Mouse (Mus musculus): Measurements from ENCODE around the gene Rasl11a. TPM values are rescaled to one million over a fixed set of nuclear protein-coding genes. Genes with fewer than 3 reads are reported as not detected.
"Not testable (repeated sequence)": the region's sequence is repeated elsewhere in the genome, so short reads cannot be mapped to it uniquely, and the experiment has no call there.

Rasl11a gene
- total RNA-seq, 2 experiments from 2014 or later, result 15.1 to 16.7 TPM

- DNase-seq, result no peak
These were observed 48.8 kb downstream of the Rasl11a start for GRCm38 (mm10) chr5:146893478-146894182.

DNA sequence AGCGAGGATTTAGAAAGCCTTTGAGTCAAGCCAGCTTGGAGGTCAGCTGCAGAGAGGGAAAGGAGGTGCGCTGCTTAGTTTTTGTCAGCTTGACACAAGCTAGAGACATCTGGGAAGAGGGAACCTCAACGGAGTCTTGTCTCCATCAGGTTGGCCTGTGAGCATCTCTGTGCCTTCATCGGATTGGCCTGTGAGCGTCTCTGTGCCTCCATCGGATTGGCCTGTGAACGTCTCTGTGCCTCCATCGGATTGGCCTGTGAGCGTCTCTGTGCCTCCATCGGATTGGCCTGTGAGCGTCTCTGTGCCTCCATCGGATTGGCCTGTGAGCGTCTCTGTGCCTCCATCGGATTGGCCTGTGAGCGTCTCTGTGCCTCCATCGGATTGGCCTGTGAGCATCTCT, 50.8 kb downstream of the Rasl11a start:
- not testable (repeated sequence) for DNase-seq

DNA sequence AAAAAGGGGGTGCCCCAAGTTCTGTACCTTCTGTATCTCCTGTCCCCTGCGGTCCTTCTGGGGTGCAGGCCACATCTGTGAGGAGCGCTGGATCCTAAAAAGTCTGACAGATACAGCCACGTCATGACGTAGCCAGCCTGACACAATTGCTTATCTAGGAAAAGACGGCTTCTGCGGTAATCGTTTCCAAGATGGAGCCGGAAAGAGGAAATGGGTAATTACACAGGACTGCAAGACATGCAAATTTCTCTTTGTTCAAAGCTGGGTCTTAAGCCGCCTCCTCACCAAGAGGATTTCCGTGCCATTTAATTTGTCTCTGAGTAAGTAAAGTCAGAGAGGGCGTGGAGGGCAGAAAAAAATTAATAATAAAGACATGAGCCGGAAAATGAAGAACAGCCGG, 52.1 kb downstream of the Rasl11a start:
- DNase-seq, result no peak

Other genes with a start within 250 kb of the Rasl11a start
- 10 to 100 TPM; 56.3 to 59.2 TPM for gene Usp12, start 50.1 kb upstream of the Rasl11a start, total RNA-seq (2021)
- 100 to 1,000 TPM; 185 to 197 TPM for gene Rpl21, start 12.2 kb upstream of the Rasl11a start, total RNA-seq (2021)
- 10 to 100 TPM; 21.6 to 25.8 TPM for gene Gtf3a, start 103.6 kb downstream of the Rasl11a start, total RNA-seq (2021)
- gene Mtif3, start 118.7 kb downstream of the Rasl11a start, total RNA-seq (2021), result 10 to 100 TPM; 20.9 to 22.3 TPM
- gene Lnx2, start 231.5 kb downstream of the Rasl11a start, total RNA-seq (2021), result 1 to 10 TPM; 5.6 to 6.2 TPM
- gene Polr1d, start 232.0 kb downstream of the Rasl11a start, total RNA-seq (2021), result 10 to 100 TPM; 64.7 to 68.5 TPM